Mouse (Mus musculus) brain, embryonic 14.5 days (tissue): ENCODE measurements at regions not wholly inside any gene's neighbourhood (a gene's known extent, or its start where the extent isn't known, plus 50 kb on each side); places are given as distances from the start of the nearest gene placed in this dataset.

ENCODE experiments used
- CTCF ChIP-seq: fragments of 200-500 bp; IDR thresholded peaks from 2 replicates; pipeline ENCODE4 v1.5.1; 2012; ENCODE audit warnings: inconsistent platforms, mild to moderate bottlenecking, moderate library complexity, borderline replicate concordance; ENCODE audit not compliant: insufficient read depth, insufficient read length; ENCODE audit errors: extremely low read depth
- POLR2A ChIP-seq: fragments of 200-500 bp; IDR thresholded peaks from 2 replicates; pipeline ENCODE4 v1.6.1; 2012; ENCODE audit warnings: mild to moderate bottlenecking, inconsistent platforms, borderline replicate concordance; ENCODE audit not compliant: poor library complexity, insufficient read depth, insufficient read length, severe bottlenecking; ENCODE audit errors: extremely low read depth

DNA sequence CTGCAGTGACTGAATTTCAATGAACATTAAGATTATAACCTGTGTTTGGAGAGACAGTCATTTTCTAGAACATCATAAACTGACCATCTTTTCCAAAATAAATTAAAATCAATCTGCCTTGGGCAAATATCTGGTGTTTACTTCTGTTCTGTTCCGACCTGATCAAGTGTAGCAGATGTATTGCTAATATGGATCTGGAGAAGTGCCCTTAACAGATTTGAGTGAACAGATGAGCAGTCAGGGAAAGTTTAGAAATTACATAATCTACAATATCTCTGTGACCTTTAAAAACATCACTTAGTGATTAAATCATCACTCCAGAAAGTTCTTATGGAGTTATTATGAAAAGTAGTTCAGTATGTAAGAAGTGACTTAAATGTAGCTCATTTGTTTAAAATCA is 1634.1 kb upstream of the B3galt2 start:
- TF ChIP-seq CTCF (no peak), POLR2A (no peak)
